27 mouse cellular contexts compared by ENCODE assay signal in genomic region chr9:62028072-62028471, GRCm38 (mm10). TPM values are rescaled to one million over a fixed set of nuclear protein-coding genes. Genes with fewer than 3 reads are reported as not detected.
"Had no signal": no experiment of that assay in that cellular context is flagged by ENCODE, and none has a peak within 500 bp of the region (broad histone marks: within the 10 kb centered on the region; RNA-seq: fewer than 3 reads in every experiment).

No protein-coding gene starts in this region.

- H3K4me2 ChIP-seq: heart, embryonic 12.5 days; hindbrain, embryonic 12.5 days; hindbrain, embryonic 14.5 days; intestine, embryonic 15.5 days; limb, embryonic 12.5 days; liver, embryonic 11.5 days had no signal

- H3K4me3 ChIP-seq: gastrocnemius, adult 2 months; heart, embryonic 10.5 days; heart, embryonic 12.5 days; hindbrain, embryonic 10.5 days; hindbrain, embryonic 12.5 days; intestine, embryonic 15.5 days; limb, embryonic 10.5 days; limb, embryonic 12.5 days had no signal

- H3K9me3 ChIP-seq: heart, embryonic 10.5 days; heart, embryonic 12.5 days; hindbrain, embryonic 10.5 days; hindbrain, embryonic 12.5 days; intestine, embryonic 15.5 days; limb, embryonic 10.5 days; limb, embryonic 12.5 days had no signal

- ATAC-seq: hindbrain, embryonic 16.5 days; inflammation-experienced regulatory T-cells, adult 6 months; intestine, embryonic 15.5 days; intestine, postnatal 0 days had no signal

- H3K36me3 ChIP-seq: heart, embryonic 10.5 days; heart, embryonic 12.5 days; hindbrain, embryonic 10.5 days; hindbrain, embryonic 12.5 days; intestine, embryonic 15.5 days; limb, embryonic 10.5 days; limb, embryonic 12.5 days had no signal

- DNase-seq: gastrocnemius, adult 2 months; gastrocnemius, postnatal 10 days; gastrocnemius, postnatal 25 days; heart, adult 18-20 months; heart, postnatal 10 days; heart, postnatal 4 days; kidney, adult 18-20 months; kidney, adult 8-10 months; kidney, postnatal 10 days; kidney, postnatal 25 days; kidney, postnatal 4 days; layer of hippocampus, adult 9-11 months; liver had no signal

- H3K27ac ChIP-seq: gastrocnemius, adult 2 months; heart, embryonic 10.5 days; hindbrain, embryonic 10.5 days; hindbrain, embryonic 12.5 days; hindbrain, embryonic 14.5 days; intestine, embryonic 15.5 days; limb, embryonic 10.5 days; limb, embryonic 12.5 days had no signal

- H3K9ac ChIP-seq: heart, embryonic 12.5 days; hindbrain, embryonic 12.5 days; hindbrain, embryonic 14.5 days; intestine, embryonic 15.5 days; limb, embryonic 12.5 days had no signal

RNA-seq across cellular contexts. Expression of gene Paqr5, which starts 1.4 kb away (rescaled TPM):
- total RNA-seq: gastrocnemius, adult 2 months; gastrocnemius, postnatal 25 days; heart, adult 8-10 months; heart, postnatal 10 days; heart, postnatal 25 days; heart, postnatal 4 days had no signal
